Mouse (Mus musculus) megakaryocyte, embryonic 14.5 days (primary cell): ENCODE measurements around the gene Aspa.

Source experiments
- FLI1 ChIP-seq: IDR thresholded peaks from 2 replicates; pipeline ENCODE4 v1.6.1; 2012; ENCODE audit warnings: low read length, inconsistent platforms, mixed read lengths
- GATA1 ChIP-seq: IDR thresholded peaks from 3 replicates; pipeline ENCODE4 v1.6.1; 2012; ENCODE audit warnings: mixed read lengths, low read length, inconsistent platforms, borderline replicate concordance

- TF ChIP-seq GATA1 (no peak), FLI1 (no peak)
Measured at GRCm38 (mm10) chr11:73257362-73257945, 71.9 kb downstream of the Aspa start.
